ENCODE assay signal across 8 mouse cellular contexts in the genomic region with DNA sequence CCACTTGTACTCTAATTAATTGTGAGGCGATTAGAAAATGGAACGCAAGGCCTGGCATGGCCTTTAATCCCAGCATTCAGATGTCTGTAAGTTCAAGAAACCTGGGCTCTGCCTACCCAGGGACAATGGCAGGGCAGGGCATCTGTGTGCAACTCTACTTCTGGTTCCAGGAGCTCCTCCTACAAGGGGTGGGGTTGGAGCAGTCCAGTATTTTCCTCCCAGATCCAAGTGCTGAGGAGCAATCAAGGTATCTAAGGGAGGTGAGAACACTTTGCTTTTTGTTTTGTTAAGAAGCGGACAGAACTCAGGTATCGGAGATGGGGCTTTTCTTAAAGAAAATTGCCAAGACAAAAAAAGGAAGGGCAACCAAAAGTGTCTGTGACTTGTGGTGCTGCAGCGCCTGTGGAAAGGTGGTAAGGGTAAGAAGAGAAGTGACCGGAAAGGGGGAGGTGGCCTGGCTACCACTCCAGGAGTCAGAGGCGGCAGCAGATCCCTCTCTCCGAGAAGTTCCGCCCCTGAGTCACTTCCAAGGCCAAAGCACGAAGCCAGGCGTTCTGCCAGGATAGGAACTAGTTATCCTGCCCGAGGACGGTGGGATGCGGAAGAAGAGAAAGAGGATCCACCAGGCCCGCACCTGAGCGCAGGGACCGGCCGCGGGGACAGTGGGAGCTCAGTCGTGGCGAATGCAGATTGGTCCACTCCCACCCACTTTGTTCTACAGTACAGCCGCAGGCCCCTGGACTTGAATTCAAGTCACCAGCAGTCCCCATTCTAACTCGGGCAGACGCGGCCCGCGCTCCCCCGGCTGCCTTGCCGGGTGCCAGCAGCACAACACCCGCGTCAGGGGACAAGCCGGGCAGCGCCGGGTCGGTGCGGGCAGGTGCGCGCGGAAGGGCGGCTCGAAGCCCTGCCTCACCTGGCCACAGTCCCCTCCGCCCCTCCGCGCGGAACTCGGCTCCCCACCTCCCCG. TPM values are rescaled to one million over a fixed set of nuclear protein-coding genes. Genes with fewer than 3 reads are reported as not detected.
A peak's percentile ranks its signal among the peaks of the same experiment; 100 is the strongest.
DNase-seq lines count a peak whose midpoint lies in the region; ATAC-seq lines count a peak whose summit lies in the region.

No protein-coding gene starts in this region.

- peak overlapping the region; percentile 90 for H3K4me2 ChIP-seq in embryonic facial prominence, embryonic 13.5 days
- peak overlapping the region; percentile 98 for H3K4me2 ChIP-seq in limb, embryonic 13.5 days (replicated peaks)
- H3K4me2 ChIP-seq in midbrain, embryonic 15.5 days, result peak overlapping the region; percentile 87

- no peak for ATAC-seq in embryonic facial prominence, embryonic 13.5 days (ENCODE audit: insufficient number of reproducible peaks, insufficient read depth, low FRiP score, low TSS enrichment, low read depth)
- peak; percentile 12; the same call in 1 of the 2 replicates for ATAC-seq in limb, embryonic 13.5 days (ENCODE audit: low FRiP score, low read depth)
- ATAC-seq in midbrain, embryonic 15.5 days (replicated peaks), result peak; percentile 67

- H3K9me3 ChIP-seq in embryonic facial prominence, embryonic 13.5 days, result no peaks in the 10 kb centered on the region
- H3K9me3 ChIP-seq in limb, embryonic 13.5 days, result no peaks in the 10 kb centered on the region
- no peaks in the 10 kb centered on the region for H3K9me3 ChIP-seq in midbrain, embryonic 15.5 days

- peak overlapping the region; percentile 69 for H3K9ac ChIP-seq in embryonic facial prominence, embryonic 13.5 days
- H3K9ac ChIP-seq in limb, embryonic 13.5 days, result peak overlapping the region; percentile 66
- H3K9ac ChIP-seq in midbrain, embryonic 15.5 days, result peak overlapping the region; percentile 65

- H3K4me1 ChIP-seq in embryonic facial prominence, embryonic 13.5 days, result peaks cover 30% of the 10 kb centered on the region
- peaks cover 26% of the 10 kb centered on the region for H3K4me1 ChIP-seq in limb, embryonic 13.5 days
- H3K4me1 ChIP-seq in midbrain, embryonic 15.5 days, result peaks cover 26% of the 10 kb centered on the region

- peak overlapping the region; percentile 62 for H3K4me3 ChIP-seq in embryonic facial prominence, embryonic 13.5 days
- peak overlapping the region; percentile 66 for H3K4me3 ChIP-seq in limb, embryonic 13.5 days
- H3K4me3 ChIP-seq in midbrain, embryonic 15.5 days, result peak overlapping the region; percentile 76

- 5% methylated on average over 46 of the region's 47 CpGs for WGBS in embryonic facial prominence, embryonic 13.5 days
- WGBS in limb, embryonic 13.5 days, result 6% methylated on average over 47 of the region's 47 CpGs
- 8% methylated on average over 38 of the region's 47 CpGs for WGBS in midbrain, embryonic 15.5 days

- H3K27ac ChIP-seq in embryonic facial prominence, embryonic 13.5 days, result 0 out of 2 replicates have a peak overlapping the region, but pooled peaks have one; percentile 33
- no peak overlapping the region for H3K27ac ChIP-seq in limb, embryonic 13.5 days
- peak overlapping the region; percentile 62 for H3K27ac ChIP-seq in midbrain, embryonic 15.5 days

- peak; percentile 64 for DNase-seq in 3T3-L1 (ENCODE audit: low read depth, low spot score)
- peak; percentile 56 for DNase-seq in Muller cell, postnatal 12 days (ENCODE audit: inconsistent ontology term)
- DNase-seq in heart, postnatal 4 days, result peak; percentile 64
- no peak for DNase-seq in spleen, adult 18-20 months
- no peak for DNase-seq in layer of hippocampus, adult 11-12 months (ENCODE audit: low spot score)

- H3K27me3 ChIP-seq in embryonic facial prominence, embryonic 13.5 days, result peaks cover 32% of the 10 kb centered on the region
- H3K27me3 ChIP-seq in limb, embryonic 13.5 days, result peaks cover 18% of the 10 kb centered on the region
- H3K27me3 ChIP-seq in midbrain, embryonic 15.5 days (replicated peaks), result no peaks in the 10 kb centered on the region

- H3K36me3 ChIP-seq in embryonic facial prominence, embryonic 13.5 days, result no peaks in the 10 kb centered on the region
- H3K36me3 ChIP-seq in limb, embryonic 13.5 days, result no peaks in the 10 kb centered on the region
- no peaks in the 10 kb centered on the region for H3K36me3 ChIP-seq in midbrain, embryonic 15.5 days (replicated peaks)

RNA-seq across cellular contexts. Expression of a gene that starts 9.7 kb away (rescaled TPM):
- polyA plus RNA-seq in embryonic facial prominence, embryonic 13.5 days (2015; fragmentation: Nextera tagmentation; extraction: Ambion mirVana), result 15.5 and 16.1 TPM in 2 replicates
- total RNA-seq in heart, postnatal 4 days (2021), result 1 to 10 TPM; 6.0 to 6.4 TPM
- polyA plus RNA-seq in limb, embryonic 13.5 days (2015; fragmentation: Nextera tagmentation; extraction: Ambion mirVana), result 9.9 and 10.5 TPM in 2 replicates
- polyA plus RNA-seq in midbrain, embryonic 15.5 days (2015; fragmentation: Nextera tagmentation; extraction: Ambion mirVana), result 70.2 and 70.5 TPM in 2 replicates

RNA-seq across cellular contexts. Expression of a gene that starts 24.3 kb away (rescaled TPM):
- 0.65 and 0.94 TPM in 2 replicates for polyA plus RNA-seq in embryonic facial prominence, embryonic 13.5 days (2015; fragmentation: Nextera tagmentation; extraction: Ambion mirVana)
- 10 to 100 TPM; 15.5 to 17.7 TPM for total RNA-seq in heart, postnatal 4 days (2021)
- 0.48 and 0.51 TPM in 2 replicates for polyA plus RNA-seq in limb, embryonic 13.5 days (2015; fragmentation: Nextera tagmentation; extraction: Ambion mirVana)
- polyA plus RNA-seq in midbrain, embryonic 15.5 days (2015; fragmentation: Nextera tagmentation; extraction: Ambion mirVana), result 6.1 and 6.5 TPM in 2 replicates

RNA-seq across cellular contexts. Expression of a gene that starts 51.1 kb away (rescaled TPM):
- not detected in 2 replicates for polyA plus RNA-seq in embryonic facial prominence, embryonic 13.5 days (2015; fragmentation: Nextera tagmentation; extraction: Ambion mirVana)
- not detected for total RNA-seq in heart, postnatal 4 days (2021)
- not detected in 2 replicates for polyA plus RNA-seq in limb, embryonic 13.5 days (2015; fragmentation: Nextera tagmentation; extraction: Ambion mirVana)
- polyA plus RNA-seq in midbrain, embryonic 15.5 days (2015; fragmentation: Nextera tagmentation; extraction: Ambion mirVana), result not detected in 2 replicates

Comparison
In these comparisons a context has a peak if more than half of its experiments do, and no peak if none do; other contexts are left out.
1. DNase-seq: peak in 3T3-L1 (single experiment), Muller cell, postnatal 12 days (single experiment) and heart, postnatal 4 days (single experiment); none in spleen, adult 18-20 months (0 of 2) and layer of hippocampus, adult 11-12 months (single experiment).
2. Peak in every context shown above with its lines, with median percentiles within 50 percentile points of each other: H3K4me2 ChIP-seq, H3K4me3 ChIP-seq and H3K9ac ChIP-seq.